8 mouse cellular contexts compared by ENCODE assay signal in genomic region chr10:127542084-127542483, GRCm38 (mm10). TPM values are rescaled to one million over a fixed set of nuclear protein-coding genes. Genes with fewer than 3 reads are reported as not detected.
DNase-seq lines count a peak whose midpoint lies in the region; ATAC-seq and TF ChIP-seq lines count a peak whose summit lies in the region.
"Had no signal": no experiment of that assay in that cellular context is flagged by ENCODE, and none has a peak within 500 bp of the region (broad histone marks: within the 10 kb centered on the region; RNA-seq: fewer than 3 reads in every experiment).

No protein-coding gene starts in this region.

- no peaks in the 10 kb centered on the region for H3K27me3 ChIP-seq in kidney, adult 2 months (replicated peaks; ENCODE audit: control insufficient read depth, insufficient read depth, low read length)
- H3K27me3 ChIP-seq in Patski: no peaks in the 10 kb centered on the region
- 0 out of 2 replicates have a peak, but pooled peaks cover 8% of the 10 kb centered on the region for H3K27me3 ChIP-seq in midbrain, embryonic 12.5 days
- H3K27me3 ChIP-seq in stomach, postnatal 0 days (ENCODE audit: control insufficient read depth, insufficient read depth, low read length): no peaks in the 10 kb centered on the region

- H3K4me3 ChIP-seq in kidney, adult 2 months (ENCODE audit: insufficient read depth, low read depth, low read length): no peak overlapping the region
- H3K4me3 ChIP-seq in midbrain, embryonic 12.5 days: no peak overlapping the region
- no peak overlapping the region for H3K4me3 ChIP-seq in stomach, postnatal 0 days (ENCODE audit: low read depth, low read length)

- H3K9ac ChIP-seq in midbrain, embryonic 12.5 days (replicated peaks): no peak overlapping the region
- no peak overlapping the region for H3K9ac ChIP-seq in stomach, postnatal 0 days (ENCODE audit: low read length)

- WGBS in kidney, adult 2 months: 56% methylated on average over 13 of the region's 13 CpGs
- 64% methylated on average over 13 of the region's 13 CpGs for WGBS in midbrain, embryonic 12.5 days
- 87% methylated on average over 13 of the region's 13 CpGs for WGBS in stomach, postnatal 0 days

- TF ChIP-seq CTCF in kidney, adult 2 months (conservative IDR thresholded peaks at IDR 0.05; ENCODE audit: insufficient read depth, insufficient read length, low read depth, low read length): no peak
- no peak for TF ChIP-seq CTCF in Patski (IDR thresholded peaks at IDR 0.05)
- TF ChIP-seq CTCF in stomach, postnatal 0 days (IDR thresholded peaks at IDR 0.05; ENCODE audit: low read depth): no peak

- in situ Hi-C loops in Patski (cut with MboI; ENCODE audit: low pct_unique_long_range_greater_than_20kb): loop anchor here (5.0 kb wide), 1 partner anchor 35 kb away; no protein-coding TSS in a partner anchor

- TF ChIP-seq POLR2A in kidney, adult 2 months (IDR thresholded peaks at IDR 0.05; ENCODE audit: low read depth, low read length): no peak

- no peaks in the 10 kb centered on the region for H3K9me3 ChIP-seq in midbrain, embryonic 12.5 days
- H3K9me3 ChIP-seq in stomach, postnatal 0 days (ENCODE audit: control insufficient read depth, low read length): no peaks in the 10 kb centered on the region

- H3K27ac ChIP-seq in kidney, adult 2 months (ENCODE audit: insufficient read depth, low read depth, low read length): no peak overlapping the region
- H3K27ac ChIP-seq in midbrain, embryonic 12.5 days (replicated peaks): peak overlapping the region; percentile 54; the same call in 1 of the 2 replicates
- no peak overlapping the region for H3K27ac ChIP-seq in stomach, postnatal 0 days (replicated peaks)

- DNase-seq in kidney, adult 2 months: peak; percentile 23
- no peak for DNase-seq in kidney, adult 11 months
- DNase-seq in Patski (ENCODE audit: low read depth, low spot score): peak; percentile 74
- DNase-seq in cerebellum, postnatal 10 days: peak; percentile 80 to 81
- no peak for DNase-seq in stomach, postnatal 0 days (ENCODE audit: low spot score)

- H3K36me3 ChIP-seq in kidney, adult 2 months (ENCODE audit: control insufficient read depth, insufficient read depth, low read length): no peaks in the 10 kb centered on the region
- H3K36me3 ChIP-seq in midbrain, embryonic 12.5 days: peaks cover 84% of the 10 kb centered on the region
- peaks cover 41% of the 10 kb centered on the region for H3K36me3 ChIP-seq in stomach, postnatal 0 days (ENCODE audit: control insufficient read depth, insufficient read depth, low read length)

- no peak overlapping the region for H3K4me2 ChIP-seq in midbrain, embryonic 12.5 days (replicated peaks)
- H3K4me2 ChIP-seq in stomach, postnatal 0 days (replicated peaks; ENCODE audit: low read depth): no peak overlapping the region

- CTCF ChIA-PET in Patski (lab: Charles Lee): interaction anchor here (1.6 to 2.9 kb wide), 2 partner anchors 29 to 45 kb away, joined by 3 to 15 read pairs; no protein-coding TSS in a partner anchor

- peak; percentile 70 for ATAC-seq in Patski
- no peak for ATAC-seq in midbrain, embryonic 12.5 days (ENCODE audit: low FRiP score, low read depth)
- ATAC-seq in inflammation-experienced regulatory T-cells, adult 6 months: no peak
- no peak for ATAC-seq in stomach, postnatal 0 days (ENCODE audit: low FRiP score, low TSS enrichment)
- ATAC-seq: intestine, postnatal 0 days had no signal

- no peaks in the 10 kb centered on the region for H3K4me1 ChIP-seq in kidney, adult 2 months (ENCODE audit: control insufficient read depth, insufficient read depth, low read length)
- H3K4me1 ChIP-seq in midbrain, embryonic 12.5 days: peaks cover 4% of the 10 kb centered on the region; the same call in 1 of the 2 replicates
- no peaks in the 10 kb centered on the region for H3K4me1 ChIP-seq in stomach, postnatal 0 days (replicated peaks; ENCODE audit: control insufficient read depth, insufficient read depth)

- POLR2A ChIA-PET in Patski (lab: Charles Lee): no interaction called here

- no peak for TF ChIP-seq EP300 in stomach, postnatal 0 days (optimal IDR thresholded peaks at IDR 0.05)

RNA-seq across cellular contexts. Expression of gene Nxph4, which starts 7.7 kb away (rescaled TPM):
- 2.0 and 2.2 TPM in 2 replicates for polyA plus RNA-seq in kidney, adult 2 months (2012; rRNA removed)
- polyA plus RNA-seq in Patski (2021): 6.0 TPM
- 55.9 and 58.2 TPM in 2 replicates for polyA plus RNA-seq in midbrain, embryonic 12.5 days (2016; fragmentation: Nextera tagmentation; extraction: Ambion mirVana)
- polyA plus RNA-seq in inflammation-experienced regulatory T-cells, adult 6 months (2017; shearing (Covaris generic)): not detected
- polyA plus RNA-seq in stomach, postnatal 0 days (2015; fragmentation: Nextera tagmentation; extraction: Ambion mirVana): 2.7 and 4.0 TPM in 2 replicates

RNA-seq across cellular contexts. Expression of gene Shmt2, which starts 19.8 kb away (rescaled TPM):
- 232 and 274 TPM in 2 replicates for polyA plus RNA-seq in kidney, adult 2 months (2012; rRNA removed)
- polyA plus RNA-seq in Patski (2021): 144 TPM
- 75.1 and 77.8 TPM in 2 replicates for polyA plus RNA-seq in midbrain, embryonic 12.5 days (2016; fragmentation: Nextera tagmentation; extraction: Ambion mirVana)
- 10 to 100 TPM; 38.2 to 43.2 (median 42.9) TPM for polyA plus RNA-seq in inflammation-experienced regulatory T-cells, adult 6 months (2017; shearing (Covaris generic))
- polyA plus RNA-seq in stomach, postnatal 0 days (2015; fragmentation: Nextera tagmentation; extraction: Ambion mirVana): 38.9 and 40.9 TPM in 2 replicates

RNA-seq across cellular contexts. Expression of gene Ndufa4l2, which starts 27.3 kb away (rescaled TPM):
- 24.4 and 27.4 TPM in 2 replicates for polyA plus RNA-seq in kidney, adult 2 months (2012; rRNA removed)
- 0.18 TPM for polyA plus RNA-seq in Patski (2021)
- polyA plus RNA-seq in midbrain, embryonic 12.5 days (2016; fragmentation: Nextera tagmentation; extraction: Ambion mirVana): 7.0 and 7.6 TPM in 2 replicates
- not detected for polyA plus RNA-seq in inflammation-experienced regulatory T-cells, adult 6 months (2017; shearing (Covaris generic))
- 58.2 and 72.8 TPM in 2 replicates for polyA plus RNA-seq in stomach, postnatal 0 days (2015; fragmentation: Nextera tagmentation; extraction: Ambion mirVana)

RNA-seq across cellular contexts. Expression of gene Stac3, which starts 40.6 kb away (rescaled TPM):
- 1.2 and 3.0 TPM in 2 replicates for polyA plus RNA-seq in kidney, adult 2 months (2012; rRNA removed)
- polyA plus RNA-seq in Patski (2021): 0.80 TPM
- 0.89 and 1.6 TPM in 2 replicates for polyA plus RNA-seq in midbrain, embryonic 12.5 days (2016; fragmentation: Nextera tagmentation; extraction: Ambion mirVana)
- polyA plus RNA-seq in inflammation-experienced regulatory T-cells, adult 6 months (2017; shearing (Covaris generic)): under 1 TPM in 1 of 3 experiments, not detected in 2; 0.35 TPM
- 0.23 and 0.40 TPM in 2 replicates for polyA plus RNA-seq in stomach, postnatal 0 days (2015; fragmentation: Nextera tagmentation; extraction: Ambion mirVana)

Comparison
In these comparisons a context has a peak if more than half of its experiments do, and no peak if none do; other contexts are left out.
1. DNase-seq: peak in kidney, adult 2 months (single experiment), Patski (single experiment) and cerebellum, postnatal 10 days (2 of 2); none in kidney, adult 11 months (single experiment) and stomach, postnatal 0 days (single experiment).